Mouse (Mus musculus) heart, embryonic 12.5 days (tissue): Measurements from ENCODE around the gene Ctnna3. TPM values are rescaled to one million over a fixed set of nuclear protein-coding genes. Genes with fewer than 3 reads are reported as not detected.
A peak's percentile ranks its signal among the peaks of the same experiment; 100 is the strongest.

Experiments used
- ATAC-seq: fragments of 200-750 bp; cut with Nextera tagmentation; 2 replicates; pipeline ENCODE4 v1.8.0; 2017; ENCODE audit warnings: moderate TSS enrichment, moderate library complexity; ENCODE audit not compliant: insufficient number of reproducible peaks, low FRiP score
- H3K27ac ChIP-seq: fragments of 300-500 bp; sonication (generic); 2 replicates; pipeline ENCODE4 v1.5.1; 2016; ENCODE audit warnings: mild to moderate bottlenecking, moderate library complexity; ENCODE audit not compliant: poor library complexity, severe bottlenecking
- H3K27me3 ChIP-seq: fragments of 300-500 bp; sonication (generic); replicated peaks from 2 replicates; pipeline ENCODE4 v1.6.1; 2016; ENCODE audit warnings: mild to moderate bottlenecking, moderate library complexity
- H3K36me3 ChIP-seq: fragments of 300-500 bp; sonication (generic); 2 replicates; pipeline ENCODE4 v1.6.1; 2016; ENCODE audit warnings: mild to moderate bottlenecking, moderate library complexity
- H3K4me1 ChIP-seq: fragments of 300-500 bp; sonication (generic); replicated peaks from 2 replicates; pipeline ENCODE4 v1.6.1; 2016; ENCODE audit warnings: mild to moderate bottlenecking
- H3K4me2 ChIP-seq: fragments of 300-500 bp; sonication (generic); 2 replicates; pipeline ENCODE4 v1.6.1; 2016; ENCODE audit warnings: mild to moderate bottlenecking, moderate library complexity
- H3K4me3 ChIP-seq: fragments of 300-500 bp; sonication (generic); 2 replicates; pipeline ENCODE4 v1.5.1; 2016; ENCODE audit warnings: mild to moderate bottlenecking
- H3K9ac ChIP-seq: fragments of 300-500 bp; sonication (generic); 2 replicates; pipeline ENCODE4 v1.6.1; 2016; ENCODE audit warnings: mild to moderate bottlenecking, moderate library complexity
- H3K9me3 ChIP-seq: fragments of 300-500 bp; sonication (generic); replicated peaks from 2 replicates; pipeline ENCODE4 v1.6.1; 2016; ENCODE audit warnings: mild to moderate bottlenecking, moderate library complexity
- WGBS: fragments of 180-500 bp; shearing (Covaris S2); methylation state at CpG from one replicate; pipeline ENCODE4 v1.1.7; 2016; 5-methylcytosine and 5-hydroxymethylcytosine counted together
- polyA plus RNA-seq: library from polyadenylated mRNA; unstranded; fragments of >200 nt; fragmentation: Nextera tagmentation; extraction: Ambion mirVana; gene quantifications from 2 replicates; pipeline ENCODE4 v1.2.1, GENCODE M21; 2016

The Ctnna3 gene
- polyA plus RNA-seq, 1 experiment from 2014 or later: 24.0 TPM

DNA sequence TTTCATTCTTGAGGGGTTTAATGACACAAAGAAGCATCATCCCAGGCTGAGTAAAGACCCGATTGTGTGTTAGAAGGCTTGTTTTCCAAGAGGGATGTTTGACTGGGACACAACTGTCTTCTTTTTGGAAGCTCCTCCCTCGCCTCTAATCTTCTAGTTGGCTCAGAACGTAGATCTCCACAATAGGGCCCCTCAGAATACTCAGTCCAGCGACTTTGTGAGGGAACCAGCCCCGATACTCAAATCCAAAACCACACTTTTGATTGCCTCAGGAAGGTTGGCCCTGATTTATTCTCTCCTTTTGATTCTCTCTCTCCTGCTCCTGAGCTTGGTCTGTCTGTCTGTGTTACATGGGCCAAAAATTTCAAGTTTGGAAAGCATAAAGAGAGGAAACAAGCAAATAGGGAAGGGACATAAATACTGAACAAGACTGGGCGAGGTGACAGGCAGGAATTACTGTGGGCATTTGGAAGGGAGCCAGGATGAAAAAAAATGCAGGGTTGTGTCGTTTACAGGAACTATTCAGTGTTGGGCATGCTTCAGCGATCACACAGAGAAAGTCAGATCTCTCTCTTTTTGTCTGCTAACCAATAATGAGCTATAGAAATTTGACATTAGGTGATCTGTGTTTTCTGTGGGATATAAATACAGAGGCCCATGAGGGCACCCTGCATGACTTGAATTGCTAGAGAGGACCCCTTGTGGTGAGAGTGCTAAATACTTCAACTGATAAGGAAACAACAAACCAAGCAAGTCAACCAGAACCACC lies 25.4 kb downstream of the Ctnna3 start:
- H3K4me1 ChIP-seq: peaks cover 27% of the 10 kb centered on the region
- WGBS: 49% methylated on average over 8 of the region's 8 CpGs
- no peak for ATAC-seq
- no peaks in the 10 kb centered on the region for H3K36me3 ChIP-seq
- H3K4me2 ChIP-seq: no peak overlapping the region
- H3K9me3 ChIP-seq: no peaks in the 10 kb centered on the region
- no peaks in the 10 kb centered on the region for H3K27me3 ChIP-seq
- H3K4me3 ChIP-seq: no peak overlapping the region
- H3K9ac ChIP-seq: no peak overlapping the region
- H3K27ac ChIP-seq: 0 out of 2 replicates have a peak overlapping the region, but pooled peaks have one; percentile 40

DNA sequence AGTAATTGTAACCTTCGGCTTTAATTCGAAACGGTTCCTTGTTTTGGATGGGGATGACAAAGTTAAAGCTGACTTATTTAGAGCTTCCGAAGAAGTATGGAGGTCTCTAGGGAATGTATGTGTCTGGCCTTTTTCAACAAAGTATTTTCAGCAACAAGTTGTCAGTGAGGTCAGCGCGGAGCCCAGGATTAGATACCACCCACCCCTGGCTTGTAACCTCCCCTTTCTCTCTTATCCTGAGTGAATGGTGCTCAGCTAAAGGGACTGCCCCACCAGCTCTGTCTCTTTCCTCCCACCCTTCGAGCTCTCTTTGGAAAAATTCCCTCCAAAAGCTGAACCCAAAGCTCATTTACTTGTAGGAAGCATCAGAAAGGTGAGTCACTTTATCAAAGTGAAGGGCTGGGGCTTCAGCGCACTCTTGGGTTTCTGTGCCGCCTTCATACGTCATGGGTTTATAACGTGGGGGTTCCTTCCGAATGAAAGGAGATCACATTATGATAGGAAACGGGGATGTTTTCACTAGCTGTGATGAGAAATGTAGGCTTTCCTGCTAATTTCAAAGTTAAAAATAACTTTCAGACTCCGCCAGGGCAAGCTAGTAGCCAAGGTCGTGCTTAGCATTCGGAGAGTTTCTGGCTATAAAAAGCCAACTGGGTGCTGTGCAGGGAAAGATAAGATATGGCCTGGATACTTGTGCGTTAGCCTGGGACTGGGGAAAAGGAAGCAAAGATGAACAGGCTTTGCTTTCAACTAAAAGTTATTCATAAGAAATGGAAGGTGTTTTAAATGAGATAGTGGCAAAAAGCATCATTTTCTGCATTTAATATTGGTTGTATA lies 27.6 kb downstream of the Ctnna3 start:
- peak; percentile 86 for ATAC-seq
- no peaks in the 10 kb centered on the region for H3K27me3 ChIP-seq
- H3K4me2 ChIP-seq: peak overlapping the region; percentile 71
- H3K27ac ChIP-seq: peak overlapping the region; percentile 97
- H3K9ac ChIP-seq: peak overlapping the region; percentile 77
- peak overlapping the region; percentile 52 for H3K4me3 ChIP-seq
- peaks cover 34% of the 10 kb centered on the region for H3K4me1 ChIP-seq
- 9% methylated on average over 17 of the region's 17 CpGs for WGBS
- H3K9me3 ChIP-seq: no peaks in the 10 kb centered on the region
- H3K36me3 ChIP-seq: no peaks in the 10 kb centered on the region

DNA sequence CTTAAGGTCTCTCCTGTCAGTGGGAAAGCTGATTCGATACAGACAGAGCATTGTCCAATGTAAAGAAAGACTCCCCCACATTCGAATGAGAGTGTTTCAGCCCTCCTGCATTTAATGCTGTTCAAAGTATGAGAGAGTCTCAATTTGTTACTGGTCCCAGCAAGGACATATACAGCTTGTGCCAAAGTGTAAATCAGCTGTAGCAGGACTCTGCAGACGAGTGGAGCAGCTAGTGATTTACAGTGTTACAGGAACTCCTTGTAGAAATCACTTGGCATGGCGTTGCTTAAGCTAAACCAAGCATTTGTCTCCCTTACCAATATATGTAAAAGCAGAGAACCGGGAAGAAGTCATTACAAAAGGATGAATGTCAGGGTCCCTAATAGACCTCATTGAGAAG lies 31.0 kb downstream of the Ctnna3 start:
- Histone ChIP-seq H3K27ac (no peak overlapping the region), H3K4me2 (peak overlapping the region; percentile 61), H3K36me3 (peaks cover 15% of the 10 kb centered on the region), H3K4me3 (no peak overlapping the region), H3K9me3 (no peaks in the 10 kb centered on the region), H3K27me3 (no peaks in the 10 kb centered on the region), H3K4me1 (peaks cover 24% of the 10 kb centered on the region), H3K9ac (peak overlapping the region; percentile 41; the same call in 1 of the 2 replicates)
- WGBS: 70% methylated on average over 5 of the region's 5 CpGs
- no peak for ATAC-seq

DNA sequence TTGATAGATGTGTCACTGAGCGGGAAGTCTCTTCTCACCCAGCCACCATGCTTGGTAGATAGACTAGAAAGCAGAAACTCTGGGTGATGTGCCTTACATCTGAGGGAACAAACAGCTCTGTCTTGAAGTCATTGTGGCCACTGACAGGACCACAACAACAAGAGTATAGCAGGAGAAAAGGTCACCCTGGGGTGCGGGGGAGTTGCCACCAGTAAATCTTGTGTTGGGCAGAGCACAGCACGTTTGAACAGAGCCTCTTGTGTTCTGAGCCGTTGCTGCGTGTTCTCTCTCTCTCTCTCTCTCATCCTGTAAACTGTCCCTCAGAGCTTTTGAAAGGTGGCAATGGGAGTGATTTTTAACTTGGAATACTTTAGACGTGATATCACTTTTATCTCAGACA lies 42.6 kb downstream of the Ctnna3 start:
- Histone ChIP-seq H3K36me3 (peaks cover 15% of the 10 kb centered on the region), H3K27ac (peak overlapping the region; percentile 48), H3K27me3 (no peaks in the 10 kb centered on the region), H3K9ac (no peak overlapping the region), H3K4me1 (peaks cover 34% of the 10 kb centered on the region), H3K4me2 (no peak overlapping the region), H3K9me3 (no peaks in the 10 kb centered on the region), H3K4me3 (no peak overlapping the region)
- ATAC-seq: no peak
- 47% methylated on average over 6 of the region's 6 CpGs for WGBS

DNA sequence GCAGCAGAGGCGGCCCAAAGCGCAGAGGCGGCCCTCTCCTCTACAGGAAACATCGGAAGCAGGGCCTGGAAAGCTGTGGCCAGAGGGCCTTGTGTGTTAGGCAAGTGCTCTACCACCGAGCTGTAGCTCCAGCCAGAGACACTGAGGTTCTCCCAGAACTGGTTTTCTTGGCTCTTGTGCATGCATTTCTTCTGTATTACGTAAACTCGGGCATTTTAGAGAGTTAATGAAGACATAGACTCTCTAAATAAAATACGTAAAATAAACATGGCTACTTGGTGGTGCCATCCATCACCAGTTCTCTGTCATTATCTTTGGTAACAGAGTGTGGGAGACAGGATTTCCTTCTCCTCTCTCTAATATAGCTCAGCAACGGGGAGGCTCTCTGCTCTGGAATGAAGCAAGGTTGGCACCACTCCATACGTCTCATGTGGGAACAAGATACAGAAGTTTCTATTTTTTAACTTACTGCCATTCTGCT lies 46.3 kb downstream of the Ctnna3 start:
- H3K4me1 ChIP-seq: peaks cover 59% of the 10 kb centered on the region
- H3K4me3 ChIP-seq: no peak overlapping the region

DNA sequence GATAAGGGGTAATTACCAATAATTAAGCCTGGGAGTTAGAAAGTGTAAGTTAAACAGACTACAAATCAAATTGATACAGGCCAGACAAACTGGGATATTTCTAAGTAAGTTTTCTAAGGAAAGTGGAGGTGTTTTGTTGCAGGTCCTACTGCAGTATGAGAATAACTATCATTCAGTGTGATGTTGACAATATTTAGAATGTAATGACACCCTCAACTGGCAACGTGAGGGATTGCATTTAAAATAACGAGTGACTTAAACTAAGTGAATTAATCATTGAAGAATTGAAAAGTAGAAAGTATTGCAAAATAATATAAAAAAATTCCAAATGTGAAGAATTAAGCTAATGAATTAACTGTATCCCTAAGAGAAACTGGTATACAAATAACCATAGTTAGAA lies 49.0 kb downstream of the Ctnna3 start:
- no peak overlapping the region for H3K4me2 ChIP-seq
- WGBS: 32% methylated on average over 2 of the region's 2 CpGs
- no peak overlapping the region for H3K4me3 ChIP-seq
- no peaks in the 10 kb centered on the region for H3K9me3 ChIP-seq
- H3K27ac ChIP-seq: no peak overlapping the region
- H3K9ac ChIP-seq: no peak overlapping the region
- no peak for ATAC-seq
- H3K4me1 ChIP-seq: peaks cover 64% of the 10 kb centered on the region
- H3K36me3 ChIP-seq: 0 out of 2 replicates have a peak, but pooled peaks cover 5% of the 10 kb centered on the region
- H3K27me3 ChIP-seq: no peaks in the 10 kb centered on the region

More for the DNA sequence above, 46.3 kb downstream of the Ctnna3 start:
- Histone ChIP-seq H3K27ac (peak overlapping the region; percentile 99), H3K9me3 (no peaks in the 10 kb centered on the region), H3K9ac (0 out of 2 replicates have a peak overlapping the region, but pooled peaks have one; percentile 48), H3K36me3 (0 out of 2 replicates have a peak, but pooled peaks cover 5% of the 10 kb centered on the region), H3K4me2 (peak overlapping the region; percentile 46), H3K27me3 (no peaks in the 10 kb centered on the region)
- ATAC-seq: peak; percentile 77
- 32% methylated on average over 10 of the region's 10 CpGs for WGBS

DNA sequence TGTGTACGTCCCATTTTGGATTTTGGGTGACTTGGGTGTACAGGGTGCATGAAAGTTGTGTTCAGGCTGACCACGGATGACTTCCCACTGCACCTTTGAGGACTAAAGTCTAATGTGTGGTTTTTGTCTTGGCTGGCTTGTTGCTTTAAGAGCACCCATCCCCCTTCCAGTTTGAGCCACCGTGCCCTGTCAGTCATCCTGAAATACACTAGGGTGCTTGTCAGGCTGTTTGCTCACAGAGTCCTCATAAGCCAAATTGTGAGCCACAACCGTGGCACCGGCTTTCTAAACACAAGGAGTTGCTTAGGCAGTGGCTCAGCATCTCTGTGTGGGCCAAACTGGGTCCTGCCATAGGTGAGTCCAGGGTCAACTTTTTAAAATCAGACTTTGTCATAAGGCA lies 50.2 kb downstream of the Ctnna3 start:
- H3K27ac ChIP-seq: no peak overlapping the region; the same call in 1 of the 2 replicates
- no peak overlapping the region; the same call in 1 of the 2 replicates for H3K4me3 ChIP-seq
- peaks cover 61% of the 10 kb centered on the region for H3K4me1 ChIP-seq
- WGBS: 42% methylated on average over 5 of the region's 5 CpGs
- no peaks in the 10 kb centered on the region for H3K9me3 ChIP-seq
- no peak for ATAC-seq
- H3K4me2 ChIP-seq: peak overlapping the region; percentile 50
- no peak overlapping the region for H3K9ac ChIP-seq
- H3K27me3 ChIP-seq: no peaks in the 10 kb centered on the region
- 0 out of 2 replicates have a peak, but pooled peaks cover 5% of the 10 kb centered on the region for H3K36me3 ChIP-seq

DNA sequence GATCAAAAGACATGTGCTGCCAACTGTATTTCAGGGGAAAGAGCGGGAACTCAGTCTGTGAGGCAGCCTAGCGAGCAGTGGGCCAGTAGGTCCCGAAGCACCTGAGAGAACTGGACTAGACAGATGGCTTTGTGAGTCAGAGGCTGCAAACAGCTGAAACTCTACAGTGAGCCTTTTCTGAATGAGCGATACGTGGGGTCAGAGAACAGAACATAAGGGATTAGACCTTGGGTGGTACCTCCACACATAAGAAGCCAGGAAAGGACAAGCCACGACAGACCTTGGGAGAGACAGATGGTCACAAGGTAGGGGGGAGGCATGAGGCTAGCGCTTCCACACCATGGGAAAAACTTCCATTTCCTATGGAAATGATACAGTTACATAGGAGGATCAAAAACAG lies 58.4 kb downstream of the Ctnna3 start:
- Histone ChIP-seq H3K27ac (no peak overlapping the region), H3K36me3 (0 out of 2 replicates have a peak, but pooled peaks cover 3% of the 10 kb centered on the region), H3K4me3 (no peak overlapping the region), H3K4me2 (no peak overlapping the region), H3K9ac (no peak overlapping the region), H3K27me3 (no peaks in the 10 kb centered on the region), H3K9me3 (0 out of 2 replicates have a peak, but pooled peaks cover 2% of the 10 kb centered on the region), H3K4me1 (peaks cover 9% of the 10 kb centered on the region; the same call in 1 of the 2 replicates)
- 87% methylated on average over 7 of the region's 7 CpGs for WGBS
- ATAC-seq: no peak

DNA sequence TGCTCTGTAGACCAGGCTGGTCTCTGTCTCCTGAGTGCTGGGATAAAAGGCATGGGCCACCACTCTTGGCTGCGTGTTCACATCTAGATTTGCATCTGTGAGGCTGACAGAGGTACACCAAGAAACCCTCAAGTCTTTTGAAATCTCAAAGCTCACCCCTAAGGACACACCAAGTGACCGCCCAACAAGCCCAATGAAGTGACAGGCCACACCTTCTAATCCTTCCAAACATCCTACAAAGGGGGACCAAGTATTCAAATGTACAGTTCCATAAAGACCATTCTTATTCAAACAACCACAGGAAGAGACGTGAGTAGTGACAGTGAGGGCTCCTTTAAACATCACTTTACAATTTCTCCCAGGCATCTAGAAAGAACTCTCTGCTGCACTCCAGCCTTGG lies 94.1 kb downstream of the Ctnna3 start:
- 71% methylated on average over 3 of the region's 3 CpGs for WGBS
- no peak for ATAC-seq

DNA sequence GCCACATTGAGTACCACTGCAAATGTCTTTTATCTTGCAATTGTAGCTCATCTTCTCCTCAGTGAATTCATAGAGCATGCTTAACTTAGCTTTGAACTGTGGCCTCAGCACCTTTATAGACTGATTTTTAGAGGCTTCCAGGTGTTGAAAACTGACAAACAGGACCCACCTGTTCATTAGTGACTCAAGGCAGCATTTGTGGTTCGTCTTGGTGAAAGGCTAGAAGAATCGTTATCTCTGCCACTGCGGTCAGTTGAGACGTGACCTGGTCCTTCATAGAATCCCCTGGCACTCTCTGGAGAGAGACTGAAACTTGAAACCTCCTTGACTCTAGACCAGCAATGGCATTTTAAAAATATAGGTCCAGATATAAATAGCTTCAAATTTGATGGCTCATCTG lies 96.1 kb downstream of the Ctnna3 start:
- WGBS: 35% methylated on average over 4 of the region's 4 CpGs
- H3K27me3 ChIP-seq: no peaks in the 10 kb centered on the region
- no peak overlapping the region for H3K4me2 ChIP-seq
- peaks cover 16% of the 10 kb centered on the region for H3K4me1 ChIP-seq
- no peak overlapping the region for H3K4me3 ChIP-seq
- peak overlapping the region; percentile 64 for H3K27ac ChIP-seq
- no peak overlapping the region for H3K9ac ChIP-seq
- peaks cover 28% of the 10 kb centered on the region; the same call in 1 of the 2 replicates for H3K36me3 ChIP-seq
- ATAC-seq: no peak
- H3K9me3 ChIP-seq: no peaks in the 10 kb centered on the region; the same call in 1 of the 2 replicates

More for the DNA sequence above, 94.1 kb downstream of the Ctnna3 start:
- H3K9me3 ChIP-seq: no peaks in the 10 kb centered on the region; the same call in 1 of the 2 replicates
- H3K27me3 ChIP-seq: no peaks in the 10 kb centered on the region
- H3K9ac ChIP-seq: no peak overlapping the region
- no peak overlapping the region for H3K4me2 ChIP-seq
- peaks cover 28% of the 10 kb centered on the region; the same call in 1 of the 2 replicates for H3K36me3 ChIP-seq
- no peak overlapping the region for H3K27ac ChIP-seq
- no peak overlapping the region for H3K4me3 ChIP-seq
- H3K4me1 ChIP-seq: peaks cover 16% of the 10 kb centered on the region

DNA sequence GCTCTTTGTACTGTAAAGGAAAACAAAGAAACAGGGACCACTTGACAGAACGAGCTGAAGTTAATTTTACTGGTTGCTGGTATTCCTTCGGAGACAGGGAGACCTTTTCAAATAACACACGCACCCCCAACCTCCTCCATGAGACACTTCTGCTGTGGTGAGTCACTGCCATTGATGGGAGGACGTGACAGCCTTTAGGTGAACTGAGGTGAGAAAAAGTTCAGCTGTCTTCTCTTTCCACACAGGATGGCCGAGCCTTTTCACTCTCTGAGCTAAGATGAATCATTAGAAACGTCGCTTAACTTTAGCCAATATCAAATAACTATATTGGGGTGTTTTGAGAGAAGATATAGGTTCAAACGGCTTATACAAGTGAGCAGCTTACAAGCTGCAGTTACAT lies 102.5 kb downstream of the Ctnna3 start:
- no peak overlapping the region for H3K9ac ChIP-seq
- H3K4me1 ChIP-seq: no peaks in the 10 kb centered on the region; the same call in 1 of the 2 replicates
- H3K27ac ChIP-seq: no peak overlapping the region
- no peak for ATAC-seq
- 54% methylated on average over 8 of the region's 8 CpGs for WGBS
- no peaks in the 10 kb centered on the region for H3K9me3 ChIP-seq
- peaks cover 14% of the 10 kb centered on the region; the same call in 1 of the 2 replicates for H3K36me3 ChIP-seq
- H3K27me3 ChIP-seq: no peaks in the 10 kb centered on the region
- H3K4me2 ChIP-seq: no peak overlapping the region
- H3K4me3 ChIP-seq: no peak overlapping the region
